Mouse (Mus musculus): Measurements from ENCODE around the gene Tpp1. TPM values are rescaled to one million over a fixed set of nuclear protein-coding genes. Genes with fewer than 3 reads are reported as not detected.
A peak's percentile ranks its signal among the peaks of the same experiment; 100 is the strongest.
"Not testable (repeated sequence)": the region's sequence is repeated elsewhere in the genome, so short reads cannot be mapped to it uniquely, and the experiment has no call there.

The Tpp1 gene
- polyA plus RNA-seq, 1 experiment from 2014 or later: 80.2 TPM

- peaks cover 23% of the 10 kb centered on the region for H3K4me1 ChIP-seq (ENCODE audit: control insufficient read depth, insufficient read depth, low read length)
- H3K4me2 ChIP-seq (replicated peaks; ENCODE audit: low read depth, low read length): peak overlapping the region; percentile 71
- H3K9me3 ChIP-seq (ENCODE audit: control insufficient read depth, low read depth, low read length): no peaks in the 10 kb centered on the region
- H3K9ac ChIP-seq (replicated peaks; ENCODE audit: low read depth, low read length): no peak overlapping the region; the same call in 1 of the 2 replicates
- no peak for ATAC-seq (ENCODE audit: insufficient number of reproducible peaks, insufficient read depth, low FRiP score, low read depth)
- WGBS: 84% methylated on average over 2 of the region's 2 CpGs
- peak overlapping the region; percentile 70 for H3K4me3 ChIP-seq (ENCODE audit: low read depth, low read length)
- H3K36me3 ChIP-seq (ENCODE audit: control insufficient read depth, insufficient read depth, low read length): peaks cover 35% of the 10 kb centered on the region
- H3K27me3 ChIP-seq (ENCODE audit: control insufficient read depth, insufficient read depth, low read length): no peaks in the 10 kb centered on the region
- H3K27ac ChIP-seq (ENCODE audit: low read length): peak overlapping the region; percentile 96
These were observed 13.7 kb downstream of the Tpp1 start for GRCm38 (mm10) chr7:105738286-105738685.

- no peaks in the 10 kb centered on the region for H3K27me3 ChIP-seq (ENCODE audit: control insufficient read depth, insufficient read depth, low read length)
- 26% methylated on average over 3 of the region's 3 CpGs for WGBS
- H3K36me3 ChIP-seq (ENCODE audit: control insufficient read depth, insufficient read depth, low read length): peaks cover 39% of the 10 kb centered on the region
- no peak for ATAC-seq (ENCODE audit: insufficient number of reproducible peaks, insufficient read depth, low FRiP score, low read depth)
- peak overlapping the region; percentile 70 for H3K4me3 ChIP-seq (ENCODE audit: low read depth, low read length)
- H3K27ac ChIP-seq (ENCODE audit: low read length): no peak overlapping the region
- H3K9ac ChIP-seq (replicated peaks; ENCODE audit: low read depth, low read length): peak overlapping the region; percentile 78
- H3K4me2 ChIP-seq (replicated peaks; ENCODE audit: low read depth, low read length): peak overlapping the region; percentile 71
- peaks cover 23% of the 10 kb centered on the region for H3K4me1 ChIP-seq (ENCODE audit: control insufficient read depth, insufficient read depth, low read length)
- H3K9me3 ChIP-seq (ENCODE audit: control insufficient read depth, low read depth, low read length): no peaks in the 10 kb centered on the region
These were observed 14.4 kb downstream of the Tpp1 start for GRCm38 (mm10) chr7:105737648-105738047.

- Histone ChIP-seq H3K9ac (replicated peaks; ENCODE audit: low read depth, low read length) (peak within 1 kb of the TSS; percentile 78), H3K9me3 (ENCODE audit: control insufficient read depth, low read depth, low read length) (no peaks in the 10 kb centered on the region), H3K4me1 (ENCODE audit: control insufficient read depth, insufficient read depth, low read length) (peaks cover 23% of the 10 kb centered on the region), H3K36me3 (ENCODE audit: control insufficient read depth, insufficient read depth, low read length) (peaks cover 37% of the 10 kb centered on the region), H3K4me3 (ENCODE audit: low read depth, low read length) (peak within 1 kb of the TSS; percentile 70), H3K27me3 (ENCODE audit: control insufficient read depth, insufficient read depth, low read length) (no peaks in the 10 kb centered on the region), H3K27ac (ENCODE audit: low read length) (peak within 1 kb of the TSS; percentile 96), H3K4me2 (replicated peaks; ENCODE audit: low read depth, low read length) (peak within 1 kb of the TSS; percentile 71)
- under 1% methylated on average over 30 of the region's 30 CpGs for WGBS
- ATAC-seq (ENCODE audit: insufficient number of reproducible peaks, insufficient read depth, low FRiP score, low read depth): no peak
These were observed 15.0 kb downstream of the Tpp1 start, which contains the start of gene Rrp8 for GRCm38 (mm10) chr7:105736911-105737521. Gene Rrp8, minus strand, starts transcription at chr7:105737385.

GRCm38 (mm10) chr7:105736264-105736901 is 15.7 kb downstream of the Tpp1 start, which contains the start of gene Ilk:
Gene Ilk, plus strand, starts transcription at chr7:105736592.
- peaks cover 23% of the 10 kb centered on the region for H3K4me1 ChIP-seq (ENCODE audit: control insufficient read depth, insufficient read depth, low read length)
- peak within 1 kb of the TSS; percentile 78 for H3K9ac ChIP-seq (replicated peaks; ENCODE audit: low read depth, low read length)
- H3K36me3 ChIP-seq (ENCODE audit: control insufficient read depth, insufficient read depth, low read length): peaks cover 38% of the 10 kb centered on the region
- H3K27me3 ChIP-seq (ENCODE audit: control insufficient read depth, insufficient read depth, low read length): no peaks in the 10 kb centered on the region
- ATAC-seq (ENCODE audit: insufficient number of reproducible peaks, insufficient read depth, low FRiP score, low read depth): peak; percentile 96
- peak within 1 kb of the TSS; percentile 71 for H3K4me2 ChIP-seq (replicated peaks; ENCODE audit: low read depth, low read length)
- peak within 1 kb of the TSS; percentile 70 for H3K4me3 ChIP-seq (ENCODE audit: low read depth, low read length)
- no peaks in the 10 kb centered on the region for H3K9me3 ChIP-seq (ENCODE audit: control insufficient read depth, low read depth, low read length)
- peak within 1 kb of the TSS; percentile 82 for H3K27ac ChIP-seq (ENCODE audit: low read length)
- under 1% methylated on average over 50 of the region's 62 CpGs for WGBS

GRCm38 (mm10) chr7:105735464-105735863 is 16.6 kb downstream of the Tpp1 start:
- Histone ChIP-seq H3K36me3 (ENCODE audit: control insufficient read depth, insufficient read depth, low read length) (peaks cover 34% of the 10 kb centered on the region), H3K4me1 (ENCODE audit: control insufficient read depth, insufficient read depth, low read length) (peaks cover 23% of the 10 kb centered on the region), H3K4me3 (ENCODE audit: low read depth, low read length) (peak overlapping the region; percentile 70), H3K9ac (replicated peaks; ENCODE audit: low read depth, low read length) (peak overlapping the region; percentile 78), H3K4me2 (replicated peaks; ENCODE audit: low read depth, low read length) (peak overlapping the region; percentile 71), H3K27ac (ENCODE audit: low read length) (peak overlapping the region; percentile 82)
- ATAC-seq (ENCODE audit: insufficient number of reproducible peaks, insufficient read depth, low FRiP score, low read depth); H3K9me3 ChIP-seq (ENCODE audit: control insufficient read depth, low read depth, low read length); H3K27me3 ChIP-seq (ENCODE audit: control insufficient read depth, insufficient read depth, low read length): not testable (repeated sequence)
- WGBS: 47% methylated on average over 4 of the region's 4 CpGs

- Histone ChIP-seq H3K9ac (replicated peaks; ENCODE audit: low read depth, low read length) (no peak overlapping the region), H3K4me1 (ENCODE audit: control insufficient read depth, insufficient read depth, low read length) (peaks cover 23% of the 10 kb centered on the region), H3K27me3 (ENCODE audit: control insufficient read depth, insufficient read depth, low read length) (no peaks in the 10 kb centered on the region), H3K9me3 (ENCODE audit: control insufficient read depth, low read depth, low read length) (no peaks in the 10 kb centered on the region), H3K27ac (ENCODE audit: low read length) (no peak overlapping the region), H3K36me3 (ENCODE audit: control insufficient read depth, insufficient read depth, low read length) (peaks cover 29% of the 10 kb centered on the region), H3K4me3 (ENCODE audit: low read depth, low read length) (no peak overlapping the region), H3K4me2 (replicated peaks; ENCODE audit: low read depth, low read length) (peak overlapping the region; percentile 71; the same call in 1 of the 2 replicates)
- ATAC-seq (ENCODE audit: insufficient number of reproducible peaks, insufficient read depth, low FRiP score, low read depth): no peak
- WGBS: 79% methylated on average over 8 of the region's 8 CpGs
These were observed 17.2 kb downstream of the Tpp1 start for GRCm38 (mm10) chr7:105734826-105735225.

GRCm38 (mm10) chr7:105733836-105734235 is 18.2 kb downstream of the Tpp1 start:
- WGBS: 95% methylated on average over 11 of the region's 11 CpGs
- Histone ChIP-seq H3K4me3 (ENCODE audit: low read depth, low read length) (no peak overlapping the region), H3K27me3 (ENCODE audit: control insufficient read depth, insufficient read depth, low read length) (no peaks in the 10 kb centered on the region), H3K9ac (replicated peaks; ENCODE audit: low read depth, low read length) (no peak overlapping the region), H3K4me1 (ENCODE audit: control insufficient read depth, insufficient read depth, low read length) (peaks cover 17% of the 10 kb centered on the region), H3K27ac (ENCODE audit: low read length) (no peak overlapping the region), H3K36me3 (ENCODE audit: control insufficient read depth, insufficient read depth, low read length) (peaks cover 29% of the 10 kb centered on the region), H3K9me3 (ENCODE audit: control insufficient read depth, low read depth, low read length) (no peaks in the 10 kb centered on the region), H3K4me2 (replicated peaks; ENCODE audit: low read depth, low read length) (no peak overlapping the region)
- ATAC-seq (ENCODE audit: insufficient number of reproducible peaks, insufficient read depth, low FRiP score, low read depth): no peak

- no peaks in the 10 kb centered on the region for H3K27me3 ChIP-seq (ENCODE audit: control insufficient read depth, insufficient read depth, low read length)
- H3K36me3 ChIP-seq (ENCODE audit: control insufficient read depth, insufficient read depth, low read length): peaks cover 22% of the 10 kb centered on the region
- no peak overlapping the region for H3K4me2 ChIP-seq (replicated peaks; ENCODE audit: low read depth, low read length)
- H3K9me3 ChIP-seq (ENCODE audit: control insufficient read depth, low read depth, low read length): no peaks in the 10 kb centered on the region
- H3K27ac ChIP-seq (ENCODE audit: low read length): no peak overlapping the region
- no peak overlapping the region for H3K9ac ChIP-seq (replicated peaks; ENCODE audit: low read depth, low read length)
- WGBS: 84% methylated on average over 6 of the region's 6 CpGs
- H3K4me3 ChIP-seq (ENCODE audit: low read depth, low read length): no peak overlapping the region
- no peak for ATAC-seq (ENCODE audit: insufficient number of reproducible peaks, insufficient read depth, low FRiP score, low read depth)
- H3K4me1 ChIP-seq (ENCODE audit: control insufficient read depth, insufficient read depth, low read length): no peaks in the 10 kb centered on the region
These were observed 23.2 kb downstream of the Tpp1 start for GRCm38 (mm10) chr7:105728701-105729428.

All from stomach, embryonic 14.5 days (tissue).